Mouse (Mus musculus) bone marrow macrophage, adult 2 months (primary cell): ENCODE data around the gene Zfp995.

Experiments used
- CTCF ChIP-seq: IDR thresholded peaks from 2 replicates; pipeline ENCODE4 v1.5.1; 2012; ENCODE audit warnings: low read depth, mild to moderate bottlenecking, low read length, moderate library complexity
- POLR2A ChIP-seq: IDR thresholded peaks from 2 replicates; pipeline ENCODE4 v1.6.1; 2012; ENCODE audit warnings: mild to moderate bottlenecking, low read depth, low read length, borderline replicate concordance

DNA sequence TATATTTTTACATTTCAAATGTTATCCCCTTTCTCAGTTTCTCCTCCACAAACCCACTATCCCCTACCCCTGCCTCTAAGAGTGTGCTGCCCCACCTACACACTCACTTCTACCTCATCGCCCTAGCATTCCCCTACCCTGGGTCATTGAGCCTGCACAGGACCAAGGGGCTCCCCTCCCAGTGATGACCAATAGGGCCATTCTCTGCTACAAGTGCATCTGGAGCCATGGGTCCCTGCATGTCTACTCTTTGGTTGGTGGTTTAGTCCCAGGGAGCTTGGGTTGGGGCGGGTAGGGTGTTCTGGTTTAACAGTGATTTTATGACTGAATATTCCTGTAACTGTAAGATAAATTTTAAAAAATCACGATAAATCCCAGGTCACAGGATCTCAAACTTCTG is 687 bp downstream of the Zfp995 start:
- TF ChIP-seq CTCF (no peak), POLR2A (no peak)
